Mouse (Mus musculus) cerebellum, postnatal 36 days (tissue): ENCODE results near the gene Pard6b.

Experiments
- DNase-seq, 2 experiments: peaks; one replicate each; pipeline ENCODE4 v3.0.0; 2021 to 2022; ENCODE audit warnings: mixed read lengths in 2 of 2

Gene Pard6b

GRCm38 (mm10) chr2:168143794-168144193, 63.0 kb downstream of the Pard6b start:
- DNase-seq: no peak

- no peak for DNase-seq
These were observed 64.6 kb downstream of the Pard6b start for GRCm38 (mm10) chr2:168145437-168145836.

GRCm38 (mm10) chr2:168147722-168148432, 67.1 kb downstream of the Pard6b start:
- no peak for DNase-seq

GRCm38 (mm10) chr2:168149241-168149640, 68.4 kb downstream of the Pard6b start:
- no peak for DNase-seq
